ENCODE assay signal across 8 mouse cellular contexts in genomic region chr6:112274261-112275055, GRCm38 (mm10). TPM values are rescaled to one million over a fixed set of nuclear protein-coding genes. Genes with fewer than 3 reads are reported as not detected.
A peak's percentile ranks its signal among the peaks of the same experiment; 100 is the strongest.
DNase-seq lines count a peak whose midpoint lies in the region; ATAC-seq and TF ChIP-seq lines count a peak whose summit lies in the region.

No protein-coding gene starts in this region.

- no peak overlapping the region for H3K27ac ChIP-seq in forebrain, postnatal 0 days (ENCODE audit: low read depth, low read length)

- 21% methylated on average over 9 of the region's 9 CpGs for WGBS in forebrain, postnatal 0 days

- ATAC-seq in forebrain, postnatal 0 days = peak; percentile 63

- TF ChIP-seq CTCF in forebrain, postnatal 0 days (IDR thresholded peaks at IDR 0.05; ENCODE audit: low read depth) = no peak

- H3K4me1 ChIP-seq in forebrain, postnatal 0 days (ENCODE audit: insufficient read depth) = no peaks in the 10 kb centered on the region

- H3K4me2 ChIP-seq in forebrain, postnatal 0 days (ENCODE audit: low read depth) = peak overlapping the region; percentile 55

- H3K9me3 ChIP-seq in forebrain, postnatal 0 days (ENCODE audit: low read length) = no peaks in the 10 kb centered on the region

- peak; percentile 80 to 92 for DNase-seq in adrenal gland, adult (ENCODE audit: inconsistent age in 2 of 2, low spot score in 1 of 2)
- peak; percentile 11 for DNase-seq in cerebellum, adult 9-11 months
- peak; percentile 69 for DNase-seq in forebrain, postnatal 0 days
- DNase-seq in heart, postnatal 14 days = peak; percentile 85 to 89
- peak; percentile 94 to 96 for DNase-seq in kidney, postnatal 36 days
- peak; percentile 85 for DNase-seq in lung, postnatal 10 days
- DNase-seq in retina, postnatal 1 day = peak; percentile 68
- DNase-seq in c-Kit-positive CD71-positive TER-119-positive erythroid progenitor cells, embryonic 14.5 days (ENCODE audit: low spot score) = no peak

- H3K9ac ChIP-seq in forebrain, postnatal 0 days = no peak overlapping the region

- peak overlapping the region; percentile 23; the same call in 1 of the 2 replicates for H3K4me3 ChIP-seq in forebrain, postnatal 0 days (ENCODE audit: low read depth, low read length)

- intact Hi-C loops in heart, postnatal 14 days (cut with DNase I) = loop anchor here (2.0 to 5.0 kb wide), 2 partner anchors 30 to 88 kb away; no protein-coding TSS in a partner anchor

- no peaks in the 10 kb centered on the region for H3K27me3 ChIP-seq in forebrain, postnatal 0 days (ENCODE audit: insufficient read depth, low read length)

- no peaks in the 10 kb centered on the region for H3K36me3 ChIP-seq in forebrain, postnatal 0 days (ENCODE audit: insufficient read depth)

RNA-seq across cellular contexts. Expression of gene Lmcd1, which starts 0.9 kb away (rescaled TPM):
- total RNA-seq in forebrain, postnatal 0 days (2014; rRNA removed) = 6.8 and 6.9 TPM in 2 replicates
- polyA plus RNA-seq in forebrain, postnatal 0 days (2015; fragmentation: Nextera tagmentation; extraction: Ambion mirVana) = 7.3 and 8.4 TPM in 2 replicates
- 10 to 100 TPM; 29.7 to 31.8 TPM for total RNA-seq in heart, postnatal 14 days (2021)
